Mouse (Mus musculus): ENCODE results near the gene Ccdc85c.

DNA sequence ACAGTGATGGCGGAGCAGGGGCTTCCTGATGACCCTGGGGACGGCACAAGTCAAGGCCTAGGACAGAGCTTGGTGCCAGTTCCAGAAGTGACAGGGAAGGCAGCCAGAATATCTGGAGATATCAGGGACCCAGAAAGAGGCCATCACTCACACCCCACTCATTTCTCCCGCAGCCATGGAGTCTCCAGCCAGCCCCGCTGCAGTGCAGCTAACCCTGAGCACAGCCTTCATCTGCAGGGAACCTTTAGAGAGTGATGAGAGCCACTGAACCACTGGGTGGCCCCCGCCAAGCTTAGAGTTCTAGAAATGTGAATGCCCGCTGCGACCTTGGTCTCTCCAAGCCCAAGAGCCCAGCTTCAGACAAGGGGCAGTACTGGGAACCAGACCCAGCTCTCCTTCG, 26.2 kb downstream of the Ccdc85c start:
- TF ChIP-seq POLR2A (IDR thresholded peaks at IDR 0.05; ENCODE audit: borderline replicate concordance, extremely low read depth, low read depth, low read length) (no peak), CTCF (IDR thresholded peaks at IDR 0.05; ENCODE audit: insufficient read depth, low read length) (no peak)
